Mouse (Mus musculus) ES-E14 (cell line): ENCODE measurements around the gene Fbxl5. TPM values are rescaled to one million over a fixed set of nuclear protein-coding genes. Genes with fewer than 3 reads are reported as not detected.

Experiments
- DNase-seq: peaks from one replicate; pipeline ENCODE4 v3.0.0-alpha.2; 2013; ENCODE audit warnings: low read depth, low spot score
- H3K27ac ChIP-seq: 2 replicates; pipeline ENCODE4 v1.5.1; 2012; ENCODE audit warnings: low read depth, mild to moderate bottlenecking, low read length, moderate library complexity, mixed read lengths; ENCODE audit not compliant: poor library complexity, insufficient read depth, severe bottlenecking
- H3K36me3 ChIP-seq: 2 replicates; pipeline ENCODE4 v1.6.1; 2012; ENCODE audit warnings: mild to moderate bottlenecking, low read length, moderate library complexity, mixed read lengths; ENCODE audit not compliant: control insufficient read depth, poor library complexity, insufficient read depth, severe bottlenecking
- H3K4me1 ChIP-seq, 2 experiments: fragments of 150-350 bp in 1 of 2; sonication (generic) in 1 of 2; 2 replicates each; pipeline ENCODE4 v1.6.1; 2012; ENCODE audit warnings: low read length in 2 of 2, mild to moderate bottlenecking in 1 of 2, mixed read lengths in 1 of 2; ENCODE audit not compliant: control insufficient read depth in 2 of 2, insufficient read depth in 2 of 2, poor library complexity in 1 of 2
- H3K4me3 ChIP-seq, 2 experiments: fragments of 150-350 bp in 1 of 2; sonication (generic) in 1 of 2; 2 replicates each; pipeline ENCODE4 v1.5.1; 2012; ENCODE audit warnings: low read length in 2 of 2, low read depth in 1 of 2, mild to moderate bottlenecking in 1 of 2, mixed read lengths in 1 of 2; ENCODE audit not compliant: insufficient read depth in 1 of 2, poor library complexity in 1 of 2, severe bottlenecking in 1 of 2
- H3K9ac ChIP-seq: 2 replicates; pipeline ENCODE4 v1.6.1; 2012; ENCODE audit warnings: low read depth, mild to moderate bottlenecking, low read length, mixed read lengths; ENCODE audit not compliant: poor library complexity, insufficient read depth, severe bottlenecking
- H3K9me3 ChIP-seq: fragments of 150-350 bp; sonication (generic); 2 replicates; pipeline ENCODE4 v1.6.1; 2012; ENCODE audit warnings: low read depth, mild to moderate bottlenecking, low read length; ENCODE audit not compliant: control insufficient read depth, insufficient read depth
- CHD2 ChIP-seq: IDR thresholded peaks from 2 replicates; pipeline ENCODE4 v1.6.1; 2014; ENCODE audit warnings: mild to moderate bottlenecking, low read depth, low read length, inconsistent platforms
- HCFC1 ChIP-seq: IDR thresholded peaks from 2 replicates; pipeline ENCODE4 v1.6.1; 2012; ENCODE audit warnings: low read length, inconsistent platforms, borderline replicate concordance; ENCODE audit not compliant: insufficient read depth
- MAFK ChIP-seq: IDR thresholded peaks from 2 replicates; pipeline ENCODE4 v1.6.1; 2014; ENCODE audit warnings: mild to moderate bottlenecking, low read depth, low read length, inconsistent platforms; ENCODE audit not compliant: insufficient read depth
- ZC3H11A ChIP-seq: IDR thresholded peaks from 2 replicates; pipeline ENCODE4 v1.6.1; 2012; ENCODE audit warnings: low read depth, mild to moderate bottlenecking, inconsistent platforms, low read length, borderline replicate concordance
- ZNF384 ChIP-seq: IDR thresholded peaks from 2 replicates; pipeline ENCODE4 v1.6.1; 2012; ENCODE audit warnings: low read depth, low read length, inconsistent platforms
- in situ Hi-C, 2 experiments: fragments of 600-800 bp; cut with MboI; formaldehyde crosslinking; loops; one replicate each; pipeline ENCODE4 v1.15.1; 2025; ENCODE audit warnings: low sequenced_read_pairs in 2 of 2, inconsistent platforms in 1 of 2; ENCODE audit not compliant: unreplicated experiment in 2 of 2
- total RNA-seq: library from RNA; depleted of rRNA; stranded (reverse); fragments of 300-350 nt; gene quantifications from 2 replicates; pipeline ENCODE4 v1.2.3, GENCODE M21; 2012

The Fbxl5 gene
- total RNA-seq, 1 experiment = 46.9 TPM

GRCm38 (mm10) chr5:43818695-43819094 lies 2.7 kb downstream of the Fbxl5 start, which contains the start of gene Bst1:
Bst1 (plus strand) TSS chr5:43818885.
- DNase-seq = no peak
- no peaks in the 10 kb centered on the region for H3K36me3 ChIP-seq
- H3K9ac ChIP-seq = no peak within 1 kb of the TSS
- TF ChIP-seq ZNF384 (no peak), CHD2 (no peak)
- in situ Hi-C loops = no loop called here
- H3K27ac ChIP-seq = no peak within 1 kb of the TSS
- no peaks in the 10 kb centered on the region for H3K9me3 ChIP-seq
- no peak within 1 kb of the TSS for H3K4me3 ChIP-seq
- H3K4me1 ChIP-seq = peaks cover 6 to 17% of the 10 kb centered on the region in 2 experiments; a peak in 2 of 4 replicates

GRCm38 (mm10) chr5:43815769-43816168 lies 5.7 kb downstream of the Fbxl5 start:
- H3K27ac ChIP-seq = no peak overlapping the region
- no peaks in the 10 kb centered on the region for H3K9me3 ChIP-seq
- no peak for DNase-seq
- in situ Hi-C loops = no loop called here
- no peak overlapping the region for H3K9ac ChIP-seq
- TF ChIP-seq ZNF384 (no peak), ZC3H11A (no peak), MAFK (no peak), CHD2 (no peak), HCFC1 (no peak)
- H3K4me1 ChIP-seq = peaks cover 6 to 17% of the 10 kb centered on the region in 2 experiments; a peak in 2 of 4 replicates
- H3K4me3 ChIP-seq = no peak overlapping the region
- no peaks in the 10 kb centered on the region for H3K36me3 ChIP-seq

GRCm38 (mm10) chr5:43814536-43814935 lies 6.9 kb downstream of the Fbxl5 start:
- TF ChIP-seq CHD2 = no peak
- no peak for TF ChIP-seq HCFC1
- no peak for TF ChIP-seq ZNF384
- TF ChIP-seq ZC3H11A = no peak
- TF ChIP-seq MAFK = no peak
- no peak overlapping the region for H3K4me3 ChIP-seq
- no peaks in the 10 kb centered on the region for H3K9me3 ChIP-seq
- H3K36me3 ChIP-seq = no peaks in the 10 kb centered on the region
- no peak overlapping the region for H3K9ac ChIP-seq
- peaks cover 6 to 16% of the 10 kb centered on the region in 2 experiments; a peak in 2 of 4 replicates for H3K4me1 ChIP-seq
- H3K27ac ChIP-seq = no peak overlapping the region
- in situ Hi-C loops = no loop called here
- no peak for DNase-seq

- Histone ChIP-seq H3K36me3 (no peaks in the 10 kb centered on the region), H3K4me3 (no peak overlapping the region), H3K4me1 (peaks cover 8 to 12% of the 10 kb centered on the region in 2 experiments; a peak in 3 of 4 replicates), H3K9ac (no peak overlapping the region), H3K9me3 (no peaks in the 10 kb centered on the region), H3K27ac (no peak overlapping the region)
- DNase-seq = no peak
- in situ Hi-C loops = no loop called here
- TF ChIP-seq MAFK = no peak
- no peak for TF ChIP-seq CHD2
- TF ChIP-seq ZC3H11A = no peak
- TF ChIP-seq ZNF384 = no peak
- no peak for TF ChIP-seq HCFC1
Measured at GRCm38 (mm10) chr5:43810427-43811062, 10.9 kb downstream of the Fbxl5 start.
